Mouse (Mus musculus): ENCODE data around the gene Nup43. TPM values are rescaled to one million over a fixed set of nuclear protein-coding genes. Genes with fewer than 3 reads are reported as not detected.

Nup43 gene
- total and polyA plus RNA-seq, 2 experiments = 3.6 to 4.4 TPM

GRCm38 (mm10) chr10:7651057-7651456 lies 16.2 kb upstream of the Nup43 start:
- peaks cover 4% of the 10 kb centered on the region for H3K4me1 ChIP-seq (ENCODE audit: control insufficient read depth, insufficient read depth, low read length)
- H3K27ac ChIP-seq (replicated peaks; ENCODE audit: insufficient read depth, low read depth, low read length) = no peak overlapping the region
- WGBS = 73% methylated on average over 2 of the region's 2 CpGs
- H3K36me3 ChIP-seq (ENCODE audit: control insufficient read depth, insufficient read depth, low read length) = peaks cover 18% of the 10 kb centered on the region
- no peak for TF ChIP-seq CTCF (IDR thresholded peaks at IDR 0.05; ENCODE audit: low read depth, low read length)
- TF ChIP-seq POLR2A (IDR thresholded peaks at IDR 0.05; ENCODE audit: extremely low read depth, insufficient read depth, low read length) = no peak
- no peak overlapping the region for H3K9ac ChIP-seq (ENCODE audit: low read depth, low read length)
- no peaks in the 10 kb centered on the region for H3K27me3 ChIP-seq (ENCODE audit: control insufficient read depth, insufficient read depth, low read length)
- H3K4me3 ChIP-seq (ENCODE audit: insufficient read depth, low read depth, low read length) = no peak overlapping the region
- DNase-seq (ENCODE audit: extremely low read depth, low read depth, low spot score) = peak; percentile 16
- H3K79me2 ChIP-seq (ENCODE audit: control insufficient read depth, insufficient read depth, low read length) = peaks cover 28% of the 10 kb centered on the region

- no peak for TF ChIP-seq POLR2A (IDR thresholded peaks at IDR 0.05; ENCODE audit: extremely low read depth, insufficient read depth, low read length)
- no peak for TF ChIP-seq CTCF (IDR thresholded peaks at IDR 0.05; ENCODE audit: low read depth, low read length)
- Histone ChIP-seq H3K9ac (ENCODE audit: low read depth, low read length) (peak overlapping the region; percentile 86), H3K4me1 (ENCODE audit: control insufficient read depth, insufficient read depth, low read length) (peaks cover 11% of the 10 kb centered on the region; the same call in 1 of the 2 replicates), H3K36me3 (ENCODE audit: control insufficient read depth, insufficient read depth, low read length) (no peaks in the 10 kb centered on the region), H3K27me3 (ENCODE audit: control insufficient read depth, insufficient read depth, low read length) (no peaks in the 10 kb centered on the region), H3K4me3 (ENCODE audit: insufficient read depth, low read depth, low read length) (peak overlapping the region; percentile 80), H3K27ac (replicated peaks; ENCODE audit: insufficient read depth, low read depth, low read length) (peak overlapping the region; percentile 42), H3K79me2 (ENCODE audit: control insufficient read depth, insufficient read depth, low read length) (peaks cover 19% of the 10 kb centered on the region; the same call in 1 of the 2 replicates)
- DNase-seq (ENCODE audit: extremely low read depth, low read depth, low spot score) = peak; percentile 23
- under 1% methylated on average over 44 of the region's 44 CpGs for WGBS
Observed at GRCm38 (mm10) chr10:7662471-7663141, 4.7 kb upstream of the Nup43 start.

- Histone ChIP-seq H3K79me2 (ENCODE audit: control insufficient read depth, insufficient read depth, low read length) (peaks cover 14% of the 10 kb centered on the region; the same call in 1 of the 2 replicates), H3K4me3 (ENCODE audit: insufficient read depth, low read depth, low read length) (peak overlapping the region; percentile 80), H3K27ac (replicated peaks; ENCODE audit: insufficient read depth, low read depth, low read length) (peak overlapping the region; percentile 85), H3K36me3 (ENCODE audit: control insufficient read depth, insufficient read depth, low read length) (no peaks in the 10 kb centered on the region), H3K4me1 (ENCODE audit: control insufficient read depth, insufficient read depth, low read length) (peaks cover 14% of the 10 kb centered on the region; the same call in 1 of the 2 replicates), H3K27me3 (ENCODE audit: control insufficient read depth, insufficient read depth, low read length) (no peaks in the 10 kb centered on the region), H3K9ac (ENCODE audit: low read depth, low read length) (peak overlapping the region; percentile 86)
- TF ChIP-seq CTCF (IDR thresholded peaks at IDR 0.05; ENCODE audit: low read depth, low read length) (no peak), POLR2A (IDR thresholded peaks at IDR 0.05; ENCODE audit: extremely low read depth, insufficient read depth, low read length) (peak; percentile 46; the same call in 1 of the 2 replicates)
- WGBS = under 1% methylated on average over 64 of the region's 64 CpGs
- peak; percentile 96 for DNase-seq (ENCODE audit: extremely low read depth, low read depth, low spot score)
Observed at GRCm38 (mm10) chr10:7663159-7664026, 3.9 kb upstream of the Nup43 start.

GRCm38 (mm10) chr10:7664027-7664526 lies 3.2 kb upstream of the Nup43 start:
- no peaks in the 10 kb centered on the region for H3K27me3 ChIP-seq (ENCODE audit: control insufficient read depth, insufficient read depth, low read length)
- TF ChIP-seq POLR2A (IDR thresholded peaks at IDR 0.05; ENCODE audit: extremely low read depth, insufficient read depth, low read length) (no peak), CTCF (IDR thresholded peaks at IDR 0.05; ENCODE audit: low read depth, low read length) (no peak)
- H3K9ac ChIP-seq (ENCODE audit: low read depth, low read length) = peak overlapping the region; percentile 86
- H3K79me2 ChIP-seq (ENCODE audit: control insufficient read depth, insufficient read depth, low read length) = peaks cover 10% of the 10 kb centered on the region; the same call in 1 of the 2 replicates
- peak; percentile 69 for DNase-seq (ENCODE audit: extremely low read depth, low read depth, low spot score)
- H3K4me3 ChIP-seq (ENCODE audit: insufficient read depth, low read depth, low read length) = peak overlapping the region; percentile 80
- peaks cover 14% of the 10 kb centered on the region; the same call in 1 of the 2 replicates for H3K4me1 ChIP-seq (ENCODE audit: control insufficient read depth, insufficient read depth, low read length)
- 22% methylated on average over 6 of the region's 6 CpGs for WGBS
- H3K27ac ChIP-seq (replicated peaks; ENCODE audit: insufficient read depth, low read depth, low read length) = peak overlapping the region; percentile 85
- no peaks in the 10 kb centered on the region for H3K36me3 ChIP-seq (ENCODE audit: control insufficient read depth, insufficient read depth, low read length)

GRCm38 (mm10) chr10:7664889-7665288 lies 2.4 kb upstream of the Nup43 start:
- WGBS = 86% methylated on average over 1 of the region's 1 CpGs
- DNase-seq (ENCODE audit: extremely low read depth, low read depth, low spot score) = no peak
- H3K36me3 ChIP-seq (ENCODE audit: control insufficient read depth, insufficient read depth, low read length) = no peaks in the 10 kb centered on the region
- H3K79me2 ChIP-seq (ENCODE audit: control insufficient read depth, insufficient read depth, low read length) = peaks cover 8% of the 10 kb centered on the region; the same call in 1 of the 2 replicates
- no peak overlapping the region for H3K9ac ChIP-seq (ENCODE audit: low read depth, low read length)
- no peaks in the 10 kb centered on the region for H3K27me3 ChIP-seq (ENCODE audit: control insufficient read depth, insufficient read depth, low read length)
- peaks cover 14% of the 10 kb centered on the region; the same call in 1 of the 2 replicates for H3K4me1 ChIP-seq (ENCODE audit: control insufficient read depth, insufficient read depth, low read length)
- TF ChIP-seq CTCF (IDR thresholded peaks at IDR 0.05; ENCODE audit: low read depth, low read length) = no peak
- no peak for TF ChIP-seq POLR2A (IDR thresholded peaks at IDR 0.05; ENCODE audit: extremely low read depth, insufficient read depth, low read length)
- H3K27ac ChIP-seq (replicated peaks; ENCODE audit: insufficient read depth, low read depth, low read length) = peak overlapping the region; percentile 51
- no peak overlapping the region for H3K4me3 ChIP-seq (ENCODE audit: insufficient read depth, low read depth, low read length)
